Mouse (Mus musculus) liver, adult 2 months (tissue): ENCODE measurements around the gene Sipa1l3.

Source experiments
- CTCF ChIP-seq: fragments of 200-500 bp; IDR thresholded peaks from 2 replicates; pipeline ENCODE4 v1.5.1; 2011; ENCODE audit warnings: low read depth, low read length, control low read depth
- POLR2A ChIP-seq: fragments of 200-500 bp; IDR thresholded peaks from 2 replicates; pipeline ENCODE4 v1.6.1; 2011; ENCODE audit warnings: low read length, control low read depth; ENCODE audit not compliant: insufficient read depth; ENCODE audit errors: extremely low read depth

DNA sequence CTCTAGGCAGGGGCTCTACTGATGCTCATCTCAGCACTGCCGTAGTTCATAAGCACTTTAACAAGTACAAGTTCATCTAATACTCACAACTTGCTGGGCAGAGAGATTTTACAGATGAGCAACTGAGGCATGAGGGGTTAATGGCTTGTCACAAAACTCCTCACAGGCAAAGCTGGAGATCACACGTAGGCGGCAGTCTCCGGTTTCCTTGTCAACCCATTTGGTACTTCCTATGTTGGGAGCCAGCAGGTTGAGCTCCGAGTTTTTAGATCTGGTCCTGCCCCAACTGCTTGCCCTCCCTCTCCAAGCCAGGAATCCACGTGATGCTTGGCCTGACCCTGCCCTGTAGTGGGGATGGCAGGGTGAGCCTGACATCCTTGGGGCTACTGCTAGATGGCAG, 191.4 kb downstream of the Sipa1l3 start:
- no peak for TF ChIP-seq CTCF
- TF ChIP-seq POLR2A, result no peak
